Mouse (Mus musculus): ENCODE data around the gene Npepps. TPM values are rescaled to one million over a fixed set of nuclear protein-coding genes. Genes with fewer than 3 reads are reported as not detected.

The Npepps gene
- total and polyA plus RNA-seq, 3 experiments, result 20.5 to 41.6 TPM; not detected in 1

GRCm38 (mm10) chr11:97221611-97222010 is 58.8 kb downstream of the Npepps start:
- Histone ChIP-seq H3K27ac (ENCODE audit: control insufficient read depth, low read depth, low read length) (no peak overlapping the region), H3K9me3 (replicated peaks; ENCODE audit: insufficient read depth, low read length) (no peaks in the 10 kb centered on the region), H3K9ac (ENCODE audit: control insufficient read depth, low read depth, low read length, poor library complexity, severe bottlenecking) (no peak overlapping the region), H3K27me3 (ENCODE audit: control insufficient read depth in 1 of 2, insufficient read depth in 2 of 2, low read length in 2 of 2) (no peaks in the 10 kb centered on the region), H3K4me1 (ENCODE audit: control insufficient read depth in 1 of 2, insufficient read depth in 2 of 2, low read length in 2 of 2) (no peaks in the 10 kb centered on the region), H3K4me3 (ENCODE audit: control insufficient read depth in 1 of 2, insufficient read depth in 1 of 2, low read depth in 2 of 2, low read length in 2 of 2) (no peak overlapping the region), H3K79me2 (ENCODE audit: control insufficient read depth, insufficient read depth, low read length, poor library complexity) (no peaks in the 10 kb centered on the region), H3K36me3 (ENCODE audit: control insufficient read depth in 1 of 2, insufficient read depth in 2 of 2, low read length in 2 of 2) (peaks cover 0 to 54% of the 10 kb centered on the region in 2 experiments; a peak in 2 of 4 replicates)
- no peak for DNase-seq (ENCODE audit: low read depth, low spot score)
- TF ChIP-seq USF1 (IDR thresholded peaks at IDR 0.05; ENCODE audit: low read depth, low read length), result no peak
- no peak for TF ChIP-seq JUND (IDR thresholded peaks at IDR 0.05; ENCODE audit: low read depth, low read length)
- TF ChIP-seq TBP (IDR thresholded peaks at IDR 0.05; ENCODE audit: low read depth, low read length), result no peak
- TF ChIP-seq ZC3H11A (IDR thresholded peaks at IDR 0.05; ENCODE audit: low read depth, low read length), result no peak
- no peak for TF ChIP-seq ELF1 (IDR thresholded peaks at IDR 0.05; ENCODE audit: low read depth, low read length)
- TF ChIP-seq CHD1 (IDR thresholded peaks at IDR 0.05; ENCODE audit: low read depth, low read length), result no peak
- no peak for TF ChIP-seq POLR2A (IDR thresholded peaks at IDR 0.05; ENCODE audit: control insufficient read depth in 1 of 2, insufficient read depth in 1 of 2, low read depth in 1 of 2, low read length in 2 of 2, poor library complexity in 1 of 2)
- TF ChIP-seq RCOR1 (IDR thresholded peaks at IDR 0.05; ENCODE audit: low read depth, low read length), result no peak
- no peak for TF ChIP-seq MYC (IDR thresholded peaks at IDR 0.05; ENCODE audit: low read depth, low read length)
- TF ChIP-seq ZMIZ1 (IDR thresholded peaks at IDR 0.05; ENCODE audit: low read depth, low read length), result no peak
- TF ChIP-seq ZNF384 (IDR thresholded peaks at IDR 0.05; ENCODE audit: low read depth, low read length), result no peak
- TF ChIP-seq ZKSCAN1 (IDR thresholded peaks at IDR 0.05; ENCODE audit: low read depth, low read length), result no peak

GRCm38 (mm10) chr11:97220211-97220610 is 60.2 kb downstream of the Npepps start:
- no peak overlapping the region for H3K27ac ChIP-seq (ENCODE audit: control insufficient read depth, low read depth, low read length)
- H3K9ac ChIP-seq (ENCODE audit: control insufficient read depth, low read depth, low read length, poor library complexity, severe bottlenecking), result no peak overlapping the region
- H3K27me3 ChIP-seq (ENCODE audit: control insufficient read depth in 1 of 2, insufficient read depth in 2 of 2, low read length in 2 of 2), result no peaks in the 10 kb centered on the region
- TF ChIP-seq SIN3A (IDR thresholded peaks at IDR 0.05; ENCODE audit: low read length) (no peak), CHD1 (IDR thresholded peaks at IDR 0.05; ENCODE audit: low read depth, low read length) (no peak), KAT2A (conservative IDR thresholded peaks at IDR 0.05; ENCODE audit: low read depth, low read length) (no peak), POLR2AphosphoS2 (IDR thresholded peaks at IDR 0.05; ENCODE audit: low read length) (no peak), RCOR1 (IDR thresholded peaks at IDR 0.05; ENCODE audit: low read depth, low read length) (no peak), ZC3H11A (IDR thresholded peaks at IDR 0.05; ENCODE audit: low read depth, low read length) (no peak), EP300 (IDR thresholded peaks at IDR 0.05; ENCODE audit: low read depth in 1 of 2, low read length in 2 of 2) (no peak), RAD21 (IDR thresholded peaks at IDR 0.05; ENCODE audit: low read depth, low read length) (no peak), TAL1 (IDR thresholded peaks at IDR 0.05; ENCODE audit: low read length) (no peak), MAZ (IDR thresholded peaks at IDR 0.05; ENCODE audit: low read depth, low read length) (no peak), POLR2A (IDR thresholded peaks at IDR 0.05; ENCODE audit: control insufficient read depth in 1 of 2, insufficient read depth in 1 of 2, low read depth in 1 of 2, low read length in 2 of 2, poor library complexity in 1 of 2) (no peak), E2F4 (IDR thresholded peaks at IDR 0.05; ENCODE audit: borderline replicate concordance, low read depth, low read length) (no peak), UBTF (IDR thresholded peaks at IDR 0.05; ENCODE audit: borderline replicate concordance, insufficient read depth, low read depth, low read length) (no peak)
- H3K79me2 ChIP-seq (ENCODE audit: control insufficient read depth, insufficient read depth, low read length, poor library complexity), result no peaks in the 10 kb centered on the region
- DNase-seq (ENCODE audit: low read depth, low spot score), result no peak
- no peaks in the 10 kb centered on the region for H3K4me1 ChIP-seq (ENCODE audit: control insufficient read depth in 1 of 2, insufficient read depth in 2 of 2, low read length in 2 of 2)
- H3K4me3 ChIP-seq (ENCODE audit: control insufficient read depth in 1 of 2, insufficient read depth in 1 of 2, low read depth in 2 of 2, low read length in 2 of 2), result no peak overlapping the region
- peaks cover 0 to 58% of the 10 kb centered on the region in 2 experiments; a peak in 2 of 4 replicates for H3K36me3 ChIP-seq (ENCODE audit: control insufficient read depth in 1 of 2, insufficient read depth in 2 of 2, low read length in 2 of 2)
- no peaks in the 10 kb centered on the region for H3K9me3 ChIP-seq (replicated peaks; ENCODE audit: insufficient read depth, low read length)

Measured in MEL (cell line).